Comparison of ENCODE assay signal across 28 mouse cellular contexts in the genomic region with DNA sequence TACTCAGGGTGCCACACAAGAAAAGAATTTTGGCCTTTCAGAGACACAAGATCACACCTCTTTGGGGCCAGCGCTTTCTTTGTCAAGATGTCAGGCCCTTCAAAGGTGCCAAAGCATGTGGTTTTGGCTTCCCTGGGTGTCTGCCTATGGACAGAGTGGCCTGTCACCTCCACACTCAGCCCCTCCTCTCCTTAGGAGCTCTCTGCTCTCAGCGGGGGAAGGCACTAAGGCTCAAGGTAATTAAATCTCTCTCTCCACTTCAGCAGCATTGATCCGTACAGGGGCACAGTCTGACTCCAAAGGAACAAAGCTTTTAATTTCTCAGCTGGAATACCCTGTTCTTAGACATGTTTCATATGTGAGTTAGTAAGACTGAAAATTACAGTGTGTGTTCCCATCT.
DNase-seq lines count a peak whose midpoint lies in the region; ATAC-seq lines count a peak whose summit lies in the region.
"Had no signal": no experiment of that assay in that cellular context is flagged by ENCODE, and none has a peak within 500 bp of the region (broad histone marks: within the 10 kb centered on the region; RNA-seq: fewer than 3 reads in every experiment).

No protein-coding gene starts in this region.

- no peak overlapping the region for H3K9ac ChIP-seq in forebrain, embryonic 12.5 days
- no peak overlapping the region for H3K9ac ChIP-seq in hindbrain, embryonic 13.5 days
- H3K9ac ChIP-seq in midbrain, embryonic 15.5 days, result no peak overlapping the region
- no peak overlapping the region for H3K9ac ChIP-seq in midbrain, embryonic 14.5 days (replicated peaks; ENCODE audit: low read length)
- no peak overlapping the region for H3K9ac ChIP-seq in intestine, embryonic 16.5 days (ENCODE audit: low read depth, low read length)
- H3K9ac ChIP-seq: embryonic facial prominence, embryonic 15.5 days; hindbrain, embryonic 14.5 days; liver, embryonic 12.5 days; liver, postnatal 0 days; neural tube, embryonic 13.5 days had no signal

- peaks cover 17% of the 10 kb centered on the region for H3K4me1 ChIP-seq in forebrain, embryonic 12.5 days
- peaks cover 24% of the 10 kb centered on the region for H3K4me1 ChIP-seq in forebrain, embryonic 10.5 days
- peaks cover 14% of the 10 kb centered on the region for H3K4me1 ChIP-seq in hindbrain, embryonic 13.5 days (replicated peaks)
- peaks cover 13% of the 10 kb centered on the region for H3K4me1 ChIP-seq in hindbrain, embryonic 10.5 days (replicated peaks)
- peaks cover 15% of the 10 kb centered on the region for H3K4me1 ChIP-seq in midbrain, embryonic 10.5 days
- H3K4me1 ChIP-seq in midbrain, embryonic 15.5 days, result peaks cover 4% of the 10 kb centered on the region; the same call in 1 of the 2 replicates
- H3K4me1 ChIP-seq in midbrain, embryonic 14.5 days (ENCODE audit: control insufficient read depth, insufficient read depth, low read length), result peaks cover 7% of the 10 kb centered on the region; the same call in 1 of the 2 replicates
- H3K4me1 ChIP-seq in intestine, embryonic 16.5 days (ENCODE audit: control insufficient read depth, insufficient read depth, low read length), result no peaks in the 10 kb centered on the region
- H3K4me1 ChIP-seq: embryonic facial prominence, embryonic 15.5 days; liver, embryonic 12.5 days had no signal

- no peaks in the 10 kb centered on the region for H3K36me3 ChIP-seq in forebrain, embryonic 12.5 days (replicated peaks)
- H3K36me3 ChIP-seq in forebrain, embryonic 10.5 days (replicated peaks), result no peaks in the 10 kb centered on the region
- H3K36me3 ChIP-seq in hindbrain, embryonic 13.5 days, result no peaks in the 10 kb centered on the region
- H3K36me3 ChIP-seq in hindbrain, embryonic 10.5 days, result no peaks in the 10 kb centered on the region
- no peaks in the 10 kb centered on the region for H3K36me3 ChIP-seq in midbrain, embryonic 10.5 days
- no peaks in the 10 kb centered on the region for H3K36me3 ChIP-seq in midbrain, embryonic 15.5 days (replicated peaks)
- H3K36me3 ChIP-seq in midbrain, embryonic 14.5 days (ENCODE audit: control insufficient read depth, insufficient read depth, low read length), result no peaks in the 10 kb centered on the region
- no peaks in the 10 kb centered on the region for H3K36me3 ChIP-seq in intestine, embryonic 16.5 days (ENCODE audit: control insufficient read depth, insufficient read depth, low read length)
- H3K36me3 ChIP-seq: embryonic facial prominence, embryonic 15.5 days; liver, embryonic 12.5 days; neural tube, embryonic 13.5 days had no signal

- H3K27ac ChIP-seq in forebrain, embryonic 12.5 days, result no peak overlapping the region
- no peak overlapping the region for H3K27ac ChIP-seq in forebrain, embryonic 10.5 days
- no peak overlapping the region for H3K27ac ChIP-seq in hindbrain, embryonic 13.5 days
- no peak overlapping the region for H3K27ac ChIP-seq in hindbrain, embryonic 10.5 days
- H3K27ac ChIP-seq in midbrain, embryonic 10.5 days (replicated peaks), result 0 out of 2 replicates have a peak overlapping the region, but pooled peaks have one; percentile 23
- no peak overlapping the region for H3K27ac ChIP-seq in midbrain, embryonic 15.5 days
- H3K27ac ChIP-seq in midbrain, embryonic 14.5 days (replicated peaks; ENCODE audit: low read depth, low read length), result no peak overlapping the region
- H3K27ac ChIP-seq in intestine, embryonic 16.5 days (ENCODE audit: low read length), result no peak overlapping the region
- H3K27ac ChIP-seq: embryonic facial prominence, embryonic 15.5 days; hindbrain, embryonic 14.5 days; liver, embryonic 12.5 days; neural tube, embryonic 13.5 days had no signal

- H3K4me3 ChIP-seq in forebrain, embryonic 12.5 days (replicated peaks), result no peak overlapping the region
- H3K4me3 ChIP-seq in forebrain, embryonic 10.5 days, result no peak overlapping the region
- no peak overlapping the region for H3K4me3 ChIP-seq in hindbrain, embryonic 13.5 days
- H3K4me3 ChIP-seq in hindbrain, embryonic 10.5 days, result no peak overlapping the region
- H3K4me3 ChIP-seq in midbrain, embryonic 10.5 days, result no peak overlapping the region
- no peak overlapping the region for H3K4me3 ChIP-seq in midbrain, embryonic 15.5 days
- no peak overlapping the region for H3K4me3 ChIP-seq in midbrain, embryonic 14.5 days (replicated peaks; ENCODE audit: low read depth, low read length)
- no peak overlapping the region for H3K4me3 ChIP-seq in intestine, embryonic 16.5 days (ENCODE audit: low read length)
- H3K4me3 ChIP-seq: embryonic facial prominence, embryonic 15.5 days; liver, embryonic 12.5 days; neural tube, embryonic 13.5 days had no signal

- WGBS in forebrain, embryonic 12.5 days, result 12% methylated on average over 3 of the region's 3 CpGs
- 17% methylated on average over 3 of the region's 3 CpGs for WGBS in forebrain, embryonic 10.5 days
- WGBS in hindbrain, embryonic 13.5 days, result 26% methylated on average over 3 of the region's 3 CpGs
- WGBS in hindbrain, embryonic 10.5 days, result 30% methylated on average over 3 of the region's 3 CpGs
- WGBS in midbrain, embryonic 10.5 days, result 26% methylated on average over 3 of the region's 3 CpGs
- WGBS in midbrain, embryonic 15.5 days, result 25% methylated on average over 3 of the region's 3 CpGs
- 21% methylated on average over 3 of the region's 3 CpGs for WGBS in midbrain, embryonic 14.5 days
- 44% methylated on average over 3 of the region's 3 CpGs for WGBS in intestine, embryonic 16.5 days

- no peaks in the 10 kb centered on the region for H3K9me3 ChIP-seq in forebrain, embryonic 12.5 days
- H3K9me3 ChIP-seq in forebrain, embryonic 10.5 days, result no peaks in the 10 kb centered on the region
- no peaks in the 10 kb centered on the region for H3K9me3 ChIP-seq in hindbrain, embryonic 13.5 days
- H3K9me3 ChIP-seq in hindbrain, embryonic 10.5 days, result no peaks in the 10 kb centered on the region
- no peaks in the 10 kb centered on the region for H3K9me3 ChIP-seq in midbrain, embryonic 10.5 days (replicated peaks)
- no peaks in the 10 kb centered on the region for H3K9me3 ChIP-seq in midbrain, embryonic 15.5 days
- H3K9me3 ChIP-seq in midbrain, embryonic 14.5 days (ENCODE audit: control insufficient read depth, low read length), result no peaks in the 10 kb centered on the region
- H3K9me3 ChIP-seq in intestine, embryonic 16.5 days (ENCODE audit: control insufficient read depth, low read length), result no peaks in the 10 kb centered on the region
- H3K9me3 ChIP-seq: embryonic facial prominence, embryonic 15.5 days; liver, embryonic 12.5 days; neural tube, embryonic 13.5 days had no signal

- no peak overlapping the region for H3K4me2 ChIP-seq in forebrain, embryonic 12.5 days
- H3K4me2 ChIP-seq in hindbrain, embryonic 13.5 days, result no peak overlapping the region
- no peak overlapping the region for H3K4me2 ChIP-seq in midbrain, embryonic 15.5 days
- H3K4me2 ChIP-seq in midbrain, embryonic 14.5 days (ENCODE audit: low read length), result no peak overlapping the region
- no peak overlapping the region for H3K4me2 ChIP-seq in intestine, embryonic 16.5 days (ENCODE audit: low read depth, low read length)
- H3K4me2 ChIP-seq: embryonic facial prominence, embryonic 15.5 days; hindbrain, embryonic 14.5 days; liver, embryonic 12.5 days; neural tube, embryonic 13.5 days had no signal

- DNase-seq in forebrain, embryonic 10.5 days (ENCODE audit: extremely low spot score, low spot score), result no peak
- no peak for DNase-seq in hindbrain, embryonic 10.5 days (ENCODE audit: low spot score)
- no peak for DNase-seq in midbrain, embryonic 10.5 days (ENCODE audit: low spot score)
- peak; percentile 42 for DNase-seq in midbrain, embryonic 14.5 days
- DNase-seq: adrenal gland, adult 2 months; adrenal gland, postnatal 36 days; cerebellum, adult 2 months; cerebellum, postnatal 14 days; gastrocnemius, postnatal 10 days; heart, postnatal 14 days; kidney, adult 2 months; layer of hippocampus, postnatal 36 days; left cerebral cortex, postnatal 4 days; liver, postnatal 0 days; lung, postnatal 36 days; right cerebral cortex, postnatal 25 days; thymus, adult 2 months; thymus, postnatal 36 days had no signal

- 0 out of 2 replicates have a peak, but pooled peaks have one; percentile 55 for ATAC-seq in forebrain, embryonic 12.5 days (ENCODE audit: low FRiP score)
- ATAC-seq in hindbrain, embryonic 13.5 days (ENCODE audit: low FRiP score), result 0 out of 2 replicates have a peak, but pooled peaks have one; percentile 32
- ATAC-seq in midbrain, embryonic 15.5 days (replicated peaks), result no peak
- ATAC-seq in midbrain, embryonic 14.5 days (ENCODE audit: low FRiP score, low TSS enrichment), result no peak
- no peak for ATAC-seq in intestine, embryonic 16.5 days
- ATAC-seq: activated CD4-positive, CD25-positive, alpha-beta regulatory T cell, adult 4 months; inflammation-experienced regulatory T-cells, adult 6 months; liver, embryonic 12.5 days; liver, postnatal 0 days had no signal

- peaks cover 3% of the 10 kb centered on the region; the same call in 1 of the 2 replicates for H3K27me3 ChIP-seq in forebrain, embryonic 12.5 days
- H3K27me3 ChIP-seq in forebrain, embryonic 10.5 days (ENCODE audit: poor library complexity, severe bottlenecking), result no peaks in the 10 kb centered on the region
- no peaks in the 10 kb centered on the region for H3K27me3 ChIP-seq in hindbrain, embryonic 13.5 days
- H3K27me3 ChIP-seq in hindbrain, embryonic 10.5 days (ENCODE audit: insufficient read depth, poor library complexity, severe bottlenecking), result no peaks in the 10 kb centered on the region
- no peaks in the 10 kb centered on the region for H3K27me3 ChIP-seq in midbrain, embryonic 10.5 days (ENCODE audit: low read depth, poor library complexity, severe bottlenecking)
- H3K27me3 ChIP-seq in midbrain, embryonic 15.5 days (replicated peaks), result no peaks in the 10 kb centered on the region
- H3K27me3 ChIP-seq in midbrain, embryonic 14.5 days (ENCODE audit: control insufficient read depth, insufficient read depth, low read length), result no peaks in the 10 kb centered on the region
- no peaks in the 10 kb centered on the region for H3K27me3 ChIP-seq in intestine, embryonic 16.5 days (replicated peaks; ENCODE audit: control insufficient read depth, insufficient read depth, low read length)
- H3K27me3 ChIP-seq: embryonic facial prominence, embryonic 15.5 days; liver, embryonic 12.5 days; neural tube, embryonic 13.5 days had no signal

Comparison
In these comparisons a context has a peak if more than half of its experiments do, and no peak if none do; other contexts are left out.
1. ATAC-seq: peak in forebrain, embryonic 12.5 days (single experiment) and hindbrain, embryonic 13.5 days (single experiment); none in midbrain, embryonic 15.5 days (single experiment), midbrain, embryonic 14.5 days (single experiment) and intestine, embryonic 16.5 days (single experiment).